16 mouse cellular contexts compared by ENCODE assay signal in the genomic region with DNA sequence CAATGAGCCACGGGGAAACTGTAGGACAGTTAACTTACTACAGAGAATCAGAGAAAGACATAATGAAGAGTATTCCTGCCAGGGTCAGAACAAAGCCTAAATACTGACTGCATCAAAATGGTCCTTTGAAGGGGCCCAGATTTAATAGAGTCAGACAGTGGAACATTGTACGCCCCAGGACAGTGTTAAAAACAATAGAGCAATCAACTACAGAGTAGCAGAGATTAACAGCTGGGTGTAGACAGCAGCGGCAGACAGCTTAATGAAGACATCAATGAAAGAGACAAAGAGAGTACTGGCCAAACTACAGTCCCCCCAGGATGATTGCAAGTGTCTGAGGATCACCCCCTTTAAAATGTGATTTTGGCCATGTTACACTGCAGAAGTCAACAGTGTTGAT.
"Had no signal": no experiment of that assay in that cellular context is flagged by ENCODE, and none has a peak within 500 bp of the region (broad histone marks: within the 10 kb centered on the region; RNA-seq: fewer than 3 reads in every experiment).

No protein-coding gene starts in this region.

- H3K27ac ChIP-seq: layer of hippocampus, adult 2 months; limb, embryonic 10.5 days; liver, embryonic 15.5 days; neural tube, embryonic 15.5 days had no signal

- H3K4me2 ChIP-seq: liver, embryonic 11.5 days; liver, embryonic 15.5 days; neural tube, embryonic 15.5 days had no signal

- ATAC-seq: lung, postnatal 0 days had no signal

- H3K9me3 ChIP-seq: limb, embryonic 10.5 days; liver, embryonic 15.5 days; neural tube, embryonic 15.5 days had no signal

- H3K36me3 ChIP-seq: limb, embryonic 10.5 days; liver, embryonic 15.5 days; neural tube, embryonic 15.5 days had no signal

- DNase-seq: kidney, adult 18-20 months; kidney, postnatal 10 days; kidney, postnatal 4 days; lung, adult 2 months; lung, postnatal 36 days; right cerebral cortex, postnatal 4 days; spleen, adult 18-20 months; thymus, adult 18-20 months; thymus, postnatal 14 days had no signal

- H3K27me3 ChIP-seq: liver, embryonic 15.5 days; neural tube, embryonic 15.5 days had no signal

- H3K4me1 ChIP-seq: limb, embryonic 10.5 days; liver, embryonic 15.5 days; neural tube, embryonic 15.5 days had no signal

- H3K9ac ChIP-seq: liver, embryonic 15.5 days; neural tube, embryonic 15.5 days had no signal

- H3K4me3 ChIP-seq: layer of hippocampus, adult 2 months; limb, embryonic 10.5 days; liver, embryonic 15.5 days; myocyte; neural tube, embryonic 15.5 days had no signal
